Mouse (Mus musculus): ENCODE data around the gene Limd1.

DNA sequence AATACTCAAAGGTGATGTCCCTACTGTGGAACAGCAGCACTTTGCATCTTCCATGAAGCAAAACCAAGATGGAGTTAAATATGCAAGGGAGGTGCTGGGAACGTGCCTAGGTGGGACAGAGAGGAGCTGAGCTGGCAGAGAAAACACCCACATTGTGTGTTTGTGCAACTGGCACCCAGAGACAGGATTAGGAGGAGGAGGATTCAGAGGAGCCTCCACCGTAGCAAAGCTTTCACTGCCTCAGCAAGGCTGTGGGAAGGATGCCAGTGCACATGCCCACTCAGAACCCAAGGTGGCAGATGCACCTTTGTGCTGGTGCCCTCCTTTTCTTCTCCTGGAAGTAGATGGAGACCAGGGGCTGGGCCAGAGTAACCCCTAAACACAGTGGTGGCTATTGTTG lies 40.3 kb upstream of the Limd1 start:
- TF ChIP-seq CTCF (IDR thresholded peaks at IDR 0.05; ENCODE audit: extremely low read depth, insufficient read depth, low read length) (no peak), POLR2A (IDR thresholded peaks at IDR 0.05; ENCODE audit: extremely low read depth, insufficient read depth, low read length) (no peak)

All from cortical plate, adult 2 months (tissue).